Mouse (Mus musculus): ENCODE measurements around the gene Nutm2. TPM values are rescaled to one million over a fixed set of nuclear protein-coding genes. Genes with fewer than 3 reads are reported as not detected.

The Nutm2 gene
- not detected in 2 replicates for polyA plus RNA-seq (2015; fragmentation: Nextera tagmentation; extraction: Ambion mirVana)

GRCm38 (mm10) chr13:50467007-50467406 is at the start of gene Nutm2:
Nutm2 (plus strand) TSS chr13:50467307.

DNA sequence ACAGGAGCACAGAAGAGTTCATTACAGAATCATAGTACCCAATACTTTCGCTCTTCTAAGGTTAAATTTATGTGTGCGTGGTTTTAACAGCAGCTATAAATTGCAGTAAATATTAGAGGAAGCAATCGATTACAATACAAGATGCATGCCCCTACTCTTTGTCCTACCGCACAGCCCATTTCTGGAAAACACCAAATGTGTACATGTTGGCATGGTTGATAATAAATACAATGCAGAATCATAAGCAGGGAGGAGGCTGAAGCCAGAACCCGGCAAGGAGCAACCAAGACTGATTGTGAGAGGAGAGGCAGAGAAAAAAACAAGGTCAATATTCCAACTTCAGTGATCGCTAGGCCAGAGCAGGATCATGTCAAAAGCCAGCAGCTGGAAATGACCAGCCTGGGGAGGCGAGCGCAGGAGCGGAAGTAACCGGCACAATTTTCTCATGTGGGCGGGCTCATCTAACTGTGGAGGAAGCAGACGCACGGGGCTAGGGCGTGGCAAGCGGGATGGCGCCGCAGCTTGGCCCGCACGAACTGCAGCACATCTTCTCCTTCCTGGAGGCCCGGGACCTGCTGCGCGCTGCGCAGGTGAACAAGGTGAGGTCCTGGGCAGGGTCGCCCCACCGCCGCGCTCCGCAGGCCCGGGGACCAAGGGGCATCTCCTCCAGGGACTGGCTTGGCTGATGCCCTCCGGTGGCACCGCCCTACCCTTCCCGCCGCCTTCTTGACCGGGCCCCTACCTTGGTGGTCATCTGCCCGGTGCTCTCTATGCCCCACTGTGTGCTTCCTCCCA is 49.5 kb upstream of the Nutm2 start, which contains the start of gene Fbxw17:
Gene Fbxw17, plus strand, starts transcription at position 476 of the 795 bp plus-strand sequence.

GRCm38 (mm10) chr13:50443812-50444211 is 23.3 kb upstream of the Nutm2 start, which contains the start of gene Gm47429:
Gm47429 (minus strand) TSS chr13:50443912.

Other genes with a start within 250 kb of the Nutm2 start
- not detected in 2 replicates for gene Gm906, start 217.0 kb upstream of the Nutm2 start, polyA plus RNA-seq (2015; fragmentation: Nextera tagmentation; extraction: Ambion mirVana)
- gene Fbxw17, start 49.4 kb upstream of the Nutm2 start, polyA plus RNA-seq (2015; fragmentation: Nextera tagmentation; extraction: Ambion mirVana) = 24.3 and 25.2 TPM in 2 replicates
- gene Gm47429, start 23.4 kb upstream of the Nutm2 start, polyA plus RNA-seq (2015; fragmentation: Nextera tagmentation; extraction: Ambion mirVana) = not detected in 2 replicates
- not detected in 2 replicates for gene Gm904, start 175.9 kb downstream of the Nutm2 start, polyA plus RNA-seq (2015; fragmentation: Nextera tagmentation; extraction: Ambion mirVana)
- not detected in 2 replicates for gene Gm8765, start 231.0 kb downstream of the Nutm2 start, polyA plus RNA-seq (2015; fragmentation: Nextera tagmentation; extraction: Ambion mirVana)